Mouse (Mus musculus) G1E (cell line): ENCODE results near the gene Ppp1r15b.

Experiments used
- CTCF ChIP-seq: IDR thresholded peaks from 2 replicates; pipeline ENCODE4 v1.5.1; 2012; ENCODE audit warnings: low read depth, low read length, inconsistent platforms, mixed read lengths
- TAL1 ChIP-seq: conservative IDR thresholded peaks from 2 replicates; pipeline ENCODE4 v1.6.1; 2012; ENCODE audit warnings: low read depth, low read length, inconsistent platforms, mixed read lengths

DNA sequence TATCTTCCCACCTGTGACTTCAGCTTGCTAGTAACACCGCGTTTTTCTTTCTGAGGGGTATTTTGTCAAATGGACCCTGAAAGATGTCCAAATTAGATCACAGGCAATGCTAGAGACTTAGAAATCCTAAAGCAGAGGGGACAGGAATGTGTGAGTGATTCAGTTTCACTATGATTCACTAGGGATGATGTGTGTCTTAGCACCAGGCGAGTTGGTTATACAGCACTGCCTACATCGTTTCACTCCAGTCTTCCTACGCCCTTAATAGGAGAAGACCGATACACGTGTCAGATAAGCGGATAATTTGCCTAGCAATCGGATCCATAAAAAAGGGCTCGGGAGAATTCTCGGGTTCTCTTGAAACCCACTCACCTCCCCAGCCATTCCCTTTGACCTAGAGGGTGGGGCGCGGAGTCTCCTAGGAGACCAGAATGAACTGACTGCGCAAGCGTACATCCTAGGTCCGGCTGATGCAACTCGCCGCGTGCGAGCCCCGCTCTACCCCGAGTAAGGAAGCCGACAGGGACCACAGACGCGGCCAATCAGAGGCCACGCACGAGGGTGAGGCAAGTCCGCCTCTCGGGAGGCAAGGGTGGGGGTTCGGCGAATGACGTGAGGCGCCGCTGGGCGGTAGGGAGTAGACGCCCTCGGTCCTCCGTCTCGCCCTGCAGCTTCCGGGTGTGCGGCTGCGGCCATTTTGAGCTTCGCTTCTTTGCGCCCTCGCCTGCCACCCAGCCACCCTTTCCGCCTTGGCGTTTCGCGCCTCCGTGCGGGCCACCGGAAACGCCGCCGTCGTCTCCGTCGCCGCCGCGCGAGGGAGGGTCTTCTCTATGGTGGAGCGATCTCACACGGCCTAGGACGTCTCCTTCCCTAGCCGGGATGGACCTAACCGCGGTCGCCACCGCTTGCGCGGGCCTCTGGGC, at the start of gene Ppp1r15b:
- TF ChIP-seq CTCF (no peak), TAL1 (no peak)
